Mouse (Mus musculus) heart, adult 10 weeks (tissue): ENCODE measurements around the gene Ccng1. TPM values are rescaled to one million over a fixed set of nuclear protein-coding genes. Genes with fewer than 3 reads are reported as not detected.

ENCODE experiments used
- polyA plus RNA-seq: library from polyadenylated mRNA; stranded (reverse); fragments of 350-450 nt; fragmentation: Illumina TruSeq; extraction: RNeasy Lipid Tissue Mini Kit (QIAGEN cat#74804); gene quantifications from one replicate; pipeline ENCODE4 v1.2.3, GENCODE M21; 2014; ENCODE audit warnings: low read depth, low replicate concordance

Gene Ccng1
- polyA plus RNA-seq: 541 TPM

DNA sequence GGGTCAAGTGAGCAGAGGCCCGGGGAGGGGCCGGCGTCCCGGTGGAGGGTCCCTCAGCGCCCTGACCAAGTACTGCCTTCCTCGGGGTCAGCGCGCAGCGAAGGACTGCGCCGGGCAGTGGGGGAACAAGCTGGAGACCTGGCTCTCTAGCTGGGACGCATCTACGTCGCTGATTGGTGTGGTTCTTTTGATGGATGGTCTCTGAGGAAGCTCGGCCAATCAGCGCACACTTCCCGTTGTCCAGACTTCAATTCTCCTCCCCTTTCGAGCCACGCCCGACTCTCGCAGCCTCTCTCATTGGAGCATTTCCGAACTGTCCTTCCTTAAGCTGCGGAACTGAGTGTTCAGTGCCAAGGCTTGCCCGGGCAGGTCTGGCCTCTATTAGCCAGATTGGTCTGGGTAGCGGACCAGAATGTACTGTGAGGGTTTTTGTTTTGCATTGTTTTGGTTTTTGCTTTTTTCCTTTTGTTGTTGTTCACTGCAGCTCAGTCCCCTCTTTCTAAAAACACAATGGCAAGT is at the start of gene Ccng1:
Gene Ccng1, minus strand, starts transcription at position 203 of the 519 bp plus-strand sequence.

DNA sequence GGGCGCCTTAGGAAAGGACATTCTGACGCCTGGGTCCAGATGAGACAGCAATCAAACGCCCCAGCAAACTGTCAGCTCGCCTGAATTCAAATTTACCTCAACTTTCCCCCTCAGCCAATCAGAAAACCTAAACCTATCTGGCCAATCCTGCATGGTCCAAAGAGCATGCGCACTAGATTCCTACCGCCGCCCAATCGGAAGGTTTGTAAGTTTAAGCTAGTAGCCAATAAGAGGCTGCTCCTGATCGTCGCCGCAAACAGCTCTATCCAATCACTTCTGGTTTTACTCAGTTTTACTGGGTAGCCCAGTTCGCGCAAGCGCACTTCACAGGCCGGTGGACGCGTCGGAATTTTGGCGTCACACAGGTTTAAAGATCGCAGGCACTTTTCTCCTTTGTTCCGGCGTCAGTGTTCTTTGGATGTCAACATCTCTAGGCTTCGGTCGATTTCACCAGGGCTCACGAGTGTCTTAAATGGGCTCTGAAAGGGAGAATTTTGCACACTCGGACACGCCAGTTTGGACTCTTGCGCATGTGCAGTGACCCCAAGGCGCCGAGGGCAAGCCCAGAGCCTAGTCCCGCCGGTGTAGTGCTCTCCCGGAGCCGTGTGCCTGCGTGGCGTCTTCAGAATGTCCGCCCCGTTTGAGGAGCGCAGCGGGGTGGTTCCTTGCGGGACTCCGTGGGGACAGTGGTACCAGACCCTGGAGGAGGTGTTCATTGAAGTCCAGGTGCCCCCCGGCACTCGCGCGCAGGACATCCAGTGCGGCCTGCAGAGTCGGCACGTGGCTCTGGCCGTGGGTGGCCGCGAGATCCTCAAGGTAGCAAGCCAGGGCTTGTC is 21.6 kb downstream of the Ccng1 start, which contains the start of the genes Hmmr and Nudcd2:
Gene Hmmr, minus strand, starts transcription at position 84 of the 836 bp plus-strand sequence.
Gene Nudcd2, plus strand, starts transcription at position 329 of the 836 bp plus-strand sequence.

Other genes with a start within 250 kb of the Ccng1 start
- gene Mat2b, start 60.1 kb downstream of the Ccng1 start, polyA plus RNA-seq: 111 TPM
- not detected for gene Hmmr, start 21.9 kb downstream of the Ccng1 start, polyA plus RNA-seq
- 22.4 TPM for gene Nudcd2, start 21.6 kb downstream of the Ccng1 start, polyA plus RNA-seq